Mouse (Mus musculus): ENCODE results near the gene Gm49368.
"Not testable (repeated sequence)": the region's sequence is repeated elsewhere in the genome, so short reads cannot be mapped to it uniquely, and the experiment has no call there.

The Gm49368 gene

DNA sequence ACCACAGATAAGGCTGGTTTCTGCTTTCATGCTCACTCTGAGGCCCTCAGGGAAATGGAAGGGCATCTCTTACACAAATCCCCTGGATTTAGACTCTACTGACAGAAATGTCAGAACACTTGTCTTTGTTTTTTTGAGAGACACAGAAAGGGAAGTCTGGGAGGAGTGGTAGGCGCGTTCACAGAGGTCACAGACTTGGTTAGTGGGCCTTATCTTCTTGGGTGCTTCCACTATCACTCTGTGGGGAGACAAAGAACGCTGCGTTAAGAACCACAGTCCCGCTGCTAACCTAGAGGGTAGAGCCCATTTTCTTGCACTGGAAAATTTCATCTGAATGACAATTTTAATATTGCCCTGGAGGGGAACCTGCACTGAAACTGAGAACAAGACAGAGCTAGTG is 69.7 kb downstream of the Gm49368 start:
- DNase-seq: no peak

GRCm38 (mm10) chr7:128133596-128133995 is 71.1 kb downstream of the Gm49368 start:
- DNase-seq: no peak

DNA sequence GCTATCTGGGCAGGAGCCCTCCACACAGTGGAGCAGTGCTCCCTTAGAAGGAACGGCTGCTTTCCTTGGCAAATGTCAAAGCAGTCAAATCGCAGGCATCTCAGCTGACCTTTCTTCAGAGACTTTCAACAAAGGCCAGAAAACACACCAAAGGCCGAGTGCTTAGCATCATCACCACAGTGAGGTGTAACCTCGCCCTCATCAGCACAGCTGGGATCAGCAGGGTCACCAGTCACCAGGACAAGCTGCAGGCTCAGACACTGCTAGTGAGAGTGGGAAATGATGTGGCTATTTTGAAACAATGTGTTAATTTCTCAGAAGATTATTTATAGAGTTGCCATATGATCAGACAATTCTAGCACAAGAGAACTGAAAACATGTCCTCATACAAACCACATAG is 74.4 kb downstream of the Gm49368 start:
- no peak for DNase-seq

- peak; percentile 87 for DNase-seq
These were observed 77.1 kb downstream of the Gm49368 start for GRCm38 (mm10) chr7:128139611-128140010.

DNA sequence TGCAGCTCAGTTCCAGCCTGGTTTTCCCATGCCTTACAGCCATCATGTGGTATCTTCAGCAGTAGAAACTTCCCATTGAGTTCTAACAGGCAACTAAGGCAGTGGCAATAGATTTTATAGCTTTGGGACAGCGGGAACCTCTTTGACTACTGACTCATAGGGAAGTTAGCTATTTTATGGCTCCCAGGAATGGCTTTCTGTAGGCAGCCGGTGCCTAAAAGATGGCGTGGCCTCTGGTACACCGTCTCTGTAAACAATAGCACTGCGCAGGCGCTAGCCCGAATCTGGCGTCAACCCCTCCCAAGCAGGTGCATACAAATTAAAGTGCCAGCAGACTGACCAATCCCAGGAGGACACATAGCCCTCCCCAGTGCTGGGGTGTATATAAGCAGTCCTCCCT is 88.5 kb downstream of the Gm49368 start:
- DNase-seq: no peak

- DNase-seq: no peak
These were observed 91.6 kb downstream of the Gm49368 start, which contains the start of gene Itgad for GRCm38 (mm10) chr7:128154076-128154475. Itgad (plus strand) TSS chr7:128154376.

DNA sequence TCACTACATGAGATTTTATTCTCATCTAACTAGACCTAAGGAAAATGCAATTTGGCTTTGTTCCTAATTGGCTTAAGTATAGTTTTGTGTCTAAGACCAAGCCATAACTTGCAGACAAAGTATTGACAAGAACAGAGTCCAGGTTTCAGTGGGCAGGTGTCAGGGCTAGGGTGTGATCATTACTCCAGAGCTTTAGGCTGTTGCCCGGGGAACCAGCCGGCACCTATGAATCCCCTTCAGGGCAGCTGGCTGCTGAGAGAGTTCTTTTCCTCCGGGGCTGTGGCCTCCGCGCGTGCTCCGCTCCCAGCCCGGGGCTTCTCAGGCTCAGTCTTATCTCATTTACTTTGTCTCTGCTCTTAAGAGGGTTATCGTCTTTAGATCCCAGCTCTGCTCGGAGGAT is 92.4 kb downstream of the Gm49368 start:
- no peak for DNase-seq

- not testable (repeated sequence) for DNase-seq
These were observed 96.3 kb downstream of the Gm49368 start for GRCm38 (mm10) chr7:128158688-128159354.

- DNase-seq: no peak
These were observed 101.5 kb downstream of the Gm49368 start for GRCm38 (mm10) chr7:128164001-128164400.

DNA sequence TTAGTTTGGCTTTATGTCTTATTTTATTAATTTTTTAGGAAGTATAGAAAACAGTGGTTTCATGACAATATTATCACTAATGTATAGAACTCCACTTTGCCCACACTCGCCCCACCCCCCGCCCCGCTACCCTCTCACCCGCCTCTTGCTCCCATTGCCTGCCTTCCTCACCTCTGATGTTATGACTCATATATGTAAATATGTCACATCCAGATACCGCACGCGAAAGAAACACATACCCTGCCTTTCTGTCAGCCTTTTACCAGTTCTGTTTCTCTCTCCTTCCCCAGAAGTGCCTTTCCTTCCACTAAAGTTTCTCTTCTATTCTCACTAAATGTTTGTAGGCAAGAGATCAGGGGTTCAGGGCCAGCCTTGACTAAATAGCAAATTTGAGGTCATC is 103.9 kb downstream of the Gm49368 start:
- DNase-seq: no peak

GRCm38 (mm10) chr7:128169996-128170395 is 107.5 kb downstream of the Gm49368 start:
- no peak for DNase-seq

All from cerebellum, postnatal 10 days (tissue).